ENCODE assay signal across 11 mouse cellular contexts in the genomic region with DNA sequence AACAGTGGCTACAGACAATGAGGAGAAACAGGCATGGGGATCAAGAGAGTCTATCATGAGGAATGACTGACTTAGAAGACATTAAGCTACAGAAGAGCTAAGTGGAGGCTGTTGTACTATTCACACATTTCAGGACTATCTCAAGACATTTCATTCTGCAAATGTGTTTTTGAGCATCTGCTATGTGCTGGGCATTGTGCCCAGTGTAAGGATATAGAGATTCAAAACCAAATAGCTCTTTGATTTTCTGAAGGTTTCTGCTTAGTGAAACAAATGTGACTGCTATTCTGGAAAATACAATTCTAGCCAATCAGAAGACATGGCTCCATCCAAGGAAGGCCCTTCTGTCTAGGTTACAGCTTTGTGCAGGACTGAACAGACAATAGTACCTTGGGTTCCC. TPM values are rescaled to one million over a fixed set of nuclear protein-coding genes. Genes with fewer than 3 reads are reported as not detected.
A peak's percentile ranks its signal among the peaks of the same experiment; 100 is the strongest.
DNase-seq lines count a peak whose midpoint lies in the region; ATAC-seq lines count a peak whose summit lies in the region.
"Had no signal": no experiment of that assay in that cellular context is flagged by ENCODE, and none has a peak within 500 bp of the region (broad histone marks: within the 10 kb centered on the region; RNA-seq: fewer than 3 reads in every experiment).

No protein-coding gene starts in this region.

- no peak for ATAC-seq in granulocyte monocyte progenitor cell, adult 5-6 weeks (replicated peaks; ENCODE audit: poor library complexity, severe bottlenecking)

- peak; percentile 73 for DNase-seq in layer of hippocampus, adult 11-12 months (ENCODE audit: low spot score)
- no peak for DNase-seq in layer of hippocampus, adult 9-10 months (ENCODE audit: low spot score)
- peak; percentile 33 to 43 for DNase-seq in cerebellum, postnatal 36 days
- DNase-seq in left cerebral cortex, adult 9 months (ENCODE audit: low spot score in 2 of 2), result peak; percentile 55 to 80
- peak; percentile 88 for DNase-seq in telencephalon, adult 2 months (ENCODE audit: low read depth, low spot score)
- no peak for DNase-seq in adrenal gland, postnatal 36 days
- no peak for DNase-seq in embryo, embryonic 11 days
- DNase-seq: gastrocnemius, postnatal 36 days; heart, postnatal 14 days had no signal

RNA-seq across cellular contexts. Expression of gene Zhx3, which starts 18.1 kb away (rescaled TPM):
- total RNA-seq in granulocyte monocyte progenitor cell, adult 5-6 weeks (2014; fragmentation: Nextera tagmentation), result 5.3 and 16.5 TPM in 2 replicates
- total RNA-seq in granulocyte monocyte progenitor cell, adult 5-6 weeks (2017), result 3.9 and 4.4 TPM in 2 replicates
- total RNA-seq in adrenal gland, postnatal 36 days (2021), result 100 to 1,000 TPM in 1 of 2 experiments, 10 to 100 TPM in 1; 60.4 to 116 TPM

RNA-seq across cellular contexts. Expression of gene Lpin3, which starts 25.8 kb away (rescaled TPM):
- total RNA-seq in granulocyte monocyte progenitor cell, adult 5-6 weeks (2014; fragmentation: Nextera tagmentation), result not detected in 2 replicates
- total RNA-seq in granulocyte monocyte progenitor cell, adult 5-6 weeks (2017), result not detected in 2 replicates
- 10 to 100 TPM; 22.9 to 71.7 TPM for total RNA-seq in adrenal gland, postnatal 36 days (2021)
- total RNA-seq: megakaryocyte-erythroid progenitor cell, adult 5-6 weeks had no signal

RNA-seq across cellular contexts. Expression of gene Emilin3, which starts 57.4 kb away (rescaled TPM):
- not detected in 2 replicates for total RNA-seq in granulocyte monocyte progenitor cell, adult 5-6 weeks (2014; fragmentation: Nextera tagmentation)
- not detected in 2 replicates for total RNA-seq in granulocyte monocyte progenitor cell, adult 5-6 weeks (2017)
- total RNA-seq in adrenal gland, postnatal 36 days (2021), result not detected
- total RNA-seq: megakaryocyte-erythroid progenitor cell, adult 5-6 weeks had no signal

Comparison
In these comparisons a context has a peak if more than half of its experiments do, and no peak if none do; other contexts are left out.
1. DNase-seq: peak in layer of hippocampus, adult 11-12 months (single experiment), cerebellum, postnatal 36 days (2 of 2), left cerebral cortex, adult 9 months (2 of 2) and telencephalon, adult 2 months (single experiment); none in layer of hippocampus, adult 9-10 months (single experiment), adrenal gland, postnatal 36 days (0 of 2) and embryo, embryonic 11 days (single experiment).
2. RNA of gene Lpin3, which starts 25.8 kb away (total RNA-seq): 22.9 to 71.7 TPM in adrenal gland, postnatal 36 days; not detected in granulocyte monocyte progenitor cell, adult 5-6 weeks; every median in the first group is over 10 times any median in the second.